Mouse (Mus musculus) WW6 (cell line): ENCODE results near the gene Rcn1.

Experiments used
- DNase-seq: peaks from one replicate; pipeline ENCODE4 v3.0.0-alpha.2; 2013; ENCODE audit warnings: low read depth, low spot score

Rcn1 gene

DNA sequence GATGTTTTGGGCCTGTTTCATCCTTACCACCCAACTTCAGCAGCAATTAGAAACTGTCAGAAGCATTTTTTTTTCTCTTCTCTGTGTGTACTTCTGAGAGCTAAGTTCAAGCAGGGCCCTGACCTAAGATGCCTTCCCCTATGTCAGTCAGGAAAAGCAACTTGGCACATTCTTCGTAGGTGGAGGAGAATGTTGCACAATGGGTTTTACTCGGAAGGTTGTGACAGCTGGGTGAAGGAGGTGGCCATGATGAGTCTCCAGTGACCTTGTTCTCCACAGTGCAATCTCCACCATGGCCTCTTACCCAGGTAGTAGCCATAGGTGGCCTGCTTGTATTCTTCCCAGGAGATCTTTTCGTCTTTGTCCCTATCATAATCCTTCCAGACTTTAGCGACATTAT is 4.7 kb downstream of the Rcn1 start:
- no peak for DNase-seq

DNA sequence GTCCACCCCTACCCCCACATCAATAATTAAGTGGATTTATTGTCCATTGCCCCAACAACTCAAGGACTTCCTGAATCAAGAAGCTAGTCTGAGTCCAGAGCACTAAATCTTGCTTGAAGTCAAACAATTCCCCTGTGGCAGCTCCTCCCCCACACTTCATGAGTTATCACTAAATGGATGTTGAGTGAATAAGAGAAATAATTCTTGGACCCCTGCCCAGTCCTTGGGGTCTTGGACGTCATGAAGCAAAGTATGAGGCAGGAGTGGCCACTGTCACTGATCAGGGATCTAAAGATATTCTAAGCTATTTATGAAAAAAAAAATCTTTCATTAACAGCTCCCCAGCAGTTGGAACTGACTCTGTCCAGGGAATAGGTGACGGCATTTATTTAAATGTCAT is 6.6 kb downstream of the Rcn1 start:
- no peak for DNase-seq

DNA sequence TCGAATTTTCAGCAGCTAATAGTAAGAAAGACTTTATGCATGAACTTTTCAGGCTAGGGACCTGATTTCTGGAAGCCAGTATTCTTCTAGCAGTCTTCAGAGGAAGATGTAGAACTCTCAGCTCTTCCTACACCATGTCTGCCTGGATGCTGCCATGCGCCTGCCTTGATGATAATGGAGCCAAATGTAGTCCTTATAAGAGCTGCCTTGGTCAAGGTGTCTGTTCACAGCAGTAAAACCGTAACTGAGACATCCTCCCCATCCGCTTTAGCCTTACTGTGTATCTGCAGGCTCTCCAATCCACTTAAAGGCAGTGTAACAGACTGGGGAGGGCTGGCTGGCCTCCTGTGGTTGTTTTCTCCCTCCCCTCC is 7.7 kb downstream of the Rcn1 start:
- no peak for DNase-seq

DNA sequence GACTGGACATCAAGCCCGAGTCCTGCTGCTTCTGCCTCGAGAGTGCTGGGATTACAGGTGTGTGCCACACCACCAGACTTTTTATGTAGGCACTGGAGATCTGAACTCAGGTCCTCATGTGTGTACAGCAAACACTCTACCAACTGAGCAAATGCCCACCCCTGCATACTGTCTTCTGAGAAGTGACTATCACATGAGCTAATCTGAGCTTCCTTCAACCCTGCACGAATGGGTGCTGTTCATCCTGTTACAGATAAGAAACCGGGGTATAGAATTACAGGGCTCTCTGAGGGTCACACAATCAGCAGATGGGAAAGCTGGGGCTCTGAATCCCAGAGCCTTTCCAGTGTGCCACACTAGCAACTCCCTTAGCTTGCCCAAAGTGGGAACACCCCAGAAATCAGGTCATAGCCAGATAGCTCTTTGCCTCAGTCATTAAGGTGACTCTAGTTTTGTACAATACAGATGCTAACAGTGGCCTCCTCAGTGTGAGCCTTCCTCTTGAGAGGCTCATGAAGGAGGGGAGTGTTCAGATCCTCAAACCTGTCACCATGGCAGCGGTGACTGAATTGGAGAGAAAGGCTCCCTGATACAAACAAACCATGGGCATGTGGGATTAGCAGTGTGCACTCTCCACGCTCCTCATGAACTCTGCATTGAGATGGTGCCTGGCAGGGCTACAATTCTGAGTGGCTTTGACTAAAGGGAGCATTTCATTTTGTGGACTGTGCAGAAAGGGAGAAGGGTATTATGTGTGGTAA is 8.3 kb downstream of the Rcn1 start:
- DNase-seq = no peak

DNA sequence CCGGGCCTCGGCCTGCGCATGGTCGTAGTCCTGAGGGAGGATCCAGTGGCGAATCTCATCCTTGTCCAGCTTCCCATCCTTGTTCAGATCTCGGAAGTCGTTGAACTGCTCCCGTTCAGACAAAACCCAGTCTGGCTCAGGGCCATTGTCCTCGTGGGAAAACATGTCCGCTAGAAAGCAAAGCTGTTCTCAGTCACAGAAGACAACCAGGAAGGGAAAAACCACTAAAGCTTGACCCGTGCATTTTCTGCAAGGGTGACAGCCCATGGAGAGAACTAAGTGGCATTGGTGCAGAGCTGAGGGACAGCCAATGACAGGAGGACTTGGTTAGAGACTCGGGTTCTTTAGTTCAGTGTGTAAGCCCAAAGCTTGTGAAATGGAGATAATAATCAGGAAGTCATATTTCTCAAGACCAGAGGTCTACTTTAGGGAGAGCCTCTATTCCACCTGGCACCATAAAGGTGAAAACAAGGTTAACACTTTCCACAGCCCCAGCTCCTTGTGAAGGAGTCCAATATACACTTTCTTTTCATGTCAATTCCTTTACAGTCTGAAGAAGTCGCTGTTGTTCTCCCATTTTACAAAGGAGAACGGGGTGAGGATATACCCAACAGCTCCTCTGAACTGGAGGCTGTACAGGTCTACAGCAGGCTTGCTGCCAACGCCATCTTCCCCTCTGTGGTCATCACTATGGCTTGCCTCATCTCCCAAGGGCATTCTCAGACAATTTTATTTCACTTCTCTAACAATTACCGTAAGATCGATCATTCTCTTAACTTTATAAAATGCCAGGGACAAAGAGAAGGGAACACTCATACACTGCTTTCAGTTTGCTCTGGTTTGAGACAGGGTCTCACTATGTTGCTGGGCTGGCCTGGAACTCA is 9.9 kb downstream of the Rcn1 start:
- DNase-seq = no peak

DNA sequence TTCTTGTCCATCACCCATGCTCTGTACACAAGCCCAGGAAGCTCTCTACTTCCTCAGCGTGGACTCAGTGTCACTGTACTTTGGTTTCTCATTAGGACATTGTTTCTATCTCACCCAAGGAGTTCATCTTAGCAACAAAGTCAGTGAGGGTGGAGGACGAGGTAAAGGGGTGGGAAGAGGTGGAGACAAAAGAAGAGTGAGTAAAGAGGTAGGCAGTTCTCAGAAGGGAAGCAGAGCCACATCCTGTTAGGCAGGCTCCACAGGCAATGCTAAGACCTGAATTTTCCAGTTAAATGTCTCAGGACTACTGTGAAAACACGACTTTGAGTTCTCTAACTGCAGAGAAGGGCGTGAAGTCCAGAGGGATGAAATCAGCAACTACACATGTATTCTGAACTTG is 12.7 kb downstream of the Rcn1 start:
- no peak for DNase-seq

DNA sequence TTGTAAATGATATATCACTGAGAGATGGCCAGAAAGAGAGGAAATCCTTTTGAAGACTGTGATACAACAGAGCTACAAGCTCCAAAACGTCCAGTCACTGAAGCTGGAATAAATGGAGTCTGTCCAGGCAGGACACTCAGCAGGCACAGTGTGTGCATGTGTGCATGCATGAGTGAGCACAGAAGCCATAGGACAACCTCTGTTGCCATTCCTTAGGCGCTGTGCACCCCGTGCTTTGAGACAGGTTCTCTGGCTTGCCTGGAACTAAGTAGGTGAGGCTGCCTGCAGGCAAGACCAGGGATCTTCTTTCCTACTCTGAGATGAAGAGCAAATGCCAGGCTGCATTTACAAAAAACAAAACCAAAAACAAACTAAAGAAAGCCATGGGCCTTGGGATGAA is 14.1 kb downstream of the Rcn1 start:
- DNase-seq = no peak

DNA sequence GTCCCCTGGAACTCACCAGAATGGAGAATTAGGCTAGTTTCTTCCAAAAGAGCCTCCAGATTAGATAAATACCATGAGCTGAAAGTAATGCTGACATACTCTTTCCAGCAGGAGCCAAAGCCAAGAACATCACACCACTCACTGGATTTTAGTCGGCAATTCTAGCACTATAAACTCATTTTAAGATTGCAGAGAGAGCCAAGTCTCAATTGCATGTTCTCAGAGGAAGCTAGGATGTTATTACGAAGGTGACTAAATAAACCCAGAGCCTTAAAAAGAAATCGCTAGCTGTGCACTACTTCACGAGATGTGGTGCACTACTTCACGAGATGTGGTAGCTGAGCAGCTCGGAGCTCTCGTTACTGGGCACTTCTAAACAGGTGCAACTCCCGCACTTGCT is 16.1 kb downstream of the Rcn1 start:
- no peak for DNase-seq

DNA sequence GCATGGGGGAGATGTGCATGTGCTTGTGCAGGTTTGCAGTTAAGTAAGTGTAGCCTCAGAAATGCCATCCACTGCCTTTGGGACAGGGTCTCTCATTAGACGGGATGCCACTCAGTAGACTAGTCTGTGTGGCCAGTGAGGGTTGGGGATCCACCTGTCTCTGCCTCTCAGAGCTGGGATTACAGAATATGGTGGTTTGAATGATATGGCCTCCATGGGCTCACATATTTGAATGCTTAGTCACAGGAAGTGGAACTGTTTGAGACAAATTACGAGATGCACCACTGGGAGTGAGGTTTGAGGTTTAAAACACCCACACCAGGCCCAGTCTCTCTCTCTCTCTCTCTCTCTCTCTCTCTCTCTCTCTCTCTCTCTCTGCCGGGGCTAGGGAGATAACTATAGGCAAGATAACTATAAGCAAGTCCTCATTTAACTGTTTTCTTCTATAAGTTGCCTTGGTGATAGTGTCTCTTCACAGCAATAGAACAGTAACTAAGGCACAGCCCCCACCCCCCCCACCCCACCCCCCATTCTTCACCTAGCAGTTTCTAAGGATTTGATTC is 18.3 kb downstream of the Rcn1 start:
- no peak for DNase-seq

DNA sequence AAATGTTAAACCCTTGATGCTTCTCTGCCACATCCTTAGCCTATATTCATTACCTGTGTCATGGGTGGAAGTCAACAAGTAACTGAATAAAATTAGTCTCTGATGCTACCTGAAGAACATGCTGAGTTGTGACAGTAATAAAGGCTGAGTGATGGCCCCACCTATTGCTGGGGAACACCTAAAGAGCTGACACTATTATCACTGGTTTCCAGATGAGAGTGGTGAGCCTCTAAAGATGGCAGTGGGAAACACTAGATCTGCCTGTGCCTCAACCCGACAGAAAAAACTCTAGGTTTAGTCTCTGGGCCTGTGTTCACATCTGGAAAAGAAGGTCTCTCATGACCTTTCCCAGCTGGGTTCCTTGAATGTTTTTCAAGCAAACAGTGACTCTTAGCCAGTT is 19.4 kb downstream of the Rcn1 start:
- no peak for DNase-seq

DNA sequence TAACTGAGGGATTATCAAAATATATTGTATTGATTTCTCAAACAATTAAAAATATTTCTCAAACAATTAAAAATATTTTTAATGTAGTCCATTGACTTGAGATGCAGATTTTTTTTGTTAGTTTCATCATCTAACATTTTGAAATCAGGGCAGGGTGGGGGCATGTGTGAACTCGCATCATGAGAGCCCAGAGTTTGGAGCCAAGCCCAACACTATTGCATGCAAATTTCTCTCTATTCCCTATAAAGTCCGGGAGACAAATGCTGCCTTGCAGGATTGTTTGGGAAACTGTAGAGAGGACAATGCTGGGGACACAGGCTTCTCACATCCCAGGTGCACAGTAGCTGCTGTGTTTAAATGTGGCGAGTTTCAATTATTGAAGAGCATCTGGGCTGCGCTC is 23.4 kb downstream of the Rcn1 start:
- no peak for DNase-seq

DNA sequence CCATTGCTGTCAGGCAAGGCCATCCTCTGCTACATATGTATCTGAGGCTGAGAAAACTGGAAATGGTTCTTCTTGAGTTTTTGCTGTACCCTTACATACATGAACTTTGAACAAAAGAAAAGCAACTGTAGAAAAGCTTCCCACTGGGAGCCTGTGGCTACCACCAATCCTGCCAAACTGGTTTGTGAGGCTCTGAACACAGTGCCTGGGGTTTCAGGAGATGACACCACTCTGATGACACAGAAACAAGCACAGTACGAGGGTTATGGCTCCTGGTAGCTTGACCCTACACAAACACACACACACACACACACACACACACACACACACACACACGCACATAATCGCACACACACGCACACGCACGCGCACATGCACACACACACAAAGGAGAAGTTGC is 23.9 kb downstream of the Rcn1 start:
- DNase-seq = no peak

DNA sequence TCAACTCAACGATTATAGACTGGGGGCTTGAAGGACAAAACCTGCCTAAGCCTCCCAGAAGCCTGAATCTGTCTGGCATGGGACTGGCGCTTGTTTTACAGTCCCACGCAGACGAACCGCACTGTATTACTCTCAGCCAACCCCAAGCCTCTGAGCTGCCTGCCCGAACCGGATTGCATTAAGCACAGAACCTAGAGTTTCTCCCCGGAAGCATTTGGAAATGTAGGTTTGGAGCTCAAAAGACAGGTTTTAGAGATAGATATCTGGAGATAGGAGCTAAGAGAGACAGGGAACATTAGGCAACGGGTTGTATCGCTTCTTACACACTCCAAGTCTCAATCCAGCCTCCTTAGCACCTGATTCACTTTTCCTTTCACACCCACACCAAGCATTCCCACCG is 25.5 kb downstream of the Rcn1 start:
- no peak for DNase-seq

DNA sequence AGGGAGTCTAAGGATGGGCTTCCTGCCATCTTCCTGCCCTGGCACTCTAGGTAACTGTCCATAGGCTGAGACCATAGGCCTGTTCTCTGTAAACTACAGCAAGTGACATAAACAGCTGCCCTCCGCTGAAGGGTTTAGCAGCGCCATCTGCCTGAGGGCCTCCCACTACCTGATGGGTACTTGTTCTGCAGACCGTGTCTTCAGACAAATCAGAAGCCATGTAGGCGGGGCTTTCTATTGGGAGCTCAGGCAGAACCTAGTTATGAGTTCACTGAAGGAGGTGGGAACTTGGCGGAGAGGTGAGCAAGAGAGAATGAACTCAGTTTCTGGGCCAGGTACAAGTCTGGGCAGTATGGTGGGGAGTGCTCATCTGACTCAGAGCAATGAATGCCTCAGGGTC is 26.4 kb downstream of the Rcn1 start:
- no peak for DNase-seq

DNA sequence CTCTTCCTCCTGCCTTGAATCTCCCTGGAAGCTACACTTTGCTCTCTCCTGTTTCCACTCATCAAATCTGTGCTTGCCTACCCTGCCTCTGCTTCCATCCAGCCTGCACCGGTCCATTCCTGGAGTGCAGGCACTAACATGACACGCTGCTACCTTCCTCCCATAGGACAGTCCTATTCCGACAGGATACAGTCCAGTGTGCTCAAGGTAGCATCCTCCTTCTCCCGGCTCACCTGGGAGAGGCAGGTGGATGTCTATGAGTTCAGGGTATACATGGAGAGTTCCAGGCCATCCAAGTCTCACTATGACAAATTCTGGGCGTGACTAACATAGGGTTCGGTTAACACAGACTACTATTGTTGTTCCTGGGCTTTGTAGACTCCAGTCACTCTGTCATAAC is 27.0 kb downstream of the Rcn1 start:
- no peak for DNase-seq

DNA sequence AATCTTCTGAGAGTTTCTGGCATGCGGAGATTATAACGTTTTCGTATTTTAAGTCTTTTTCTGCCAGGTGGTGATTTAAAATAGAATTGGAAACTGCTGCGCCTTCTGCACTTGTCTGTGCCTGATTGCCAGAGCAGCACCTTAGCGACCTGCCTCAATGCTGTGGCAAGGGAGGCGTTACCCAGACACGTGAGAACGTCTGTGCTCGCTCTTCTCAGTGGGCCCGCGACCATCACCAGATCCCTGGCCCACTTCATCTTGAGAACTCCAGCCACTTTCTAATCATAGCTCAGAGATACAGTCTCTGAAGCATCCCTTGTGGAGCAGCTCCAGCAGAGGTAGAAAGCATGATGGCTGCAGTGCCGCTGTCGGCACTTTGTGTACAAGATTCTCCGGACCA is 28.4 kb downstream of the Rcn1 start:
- no peak for DNase-seq

DNA sequence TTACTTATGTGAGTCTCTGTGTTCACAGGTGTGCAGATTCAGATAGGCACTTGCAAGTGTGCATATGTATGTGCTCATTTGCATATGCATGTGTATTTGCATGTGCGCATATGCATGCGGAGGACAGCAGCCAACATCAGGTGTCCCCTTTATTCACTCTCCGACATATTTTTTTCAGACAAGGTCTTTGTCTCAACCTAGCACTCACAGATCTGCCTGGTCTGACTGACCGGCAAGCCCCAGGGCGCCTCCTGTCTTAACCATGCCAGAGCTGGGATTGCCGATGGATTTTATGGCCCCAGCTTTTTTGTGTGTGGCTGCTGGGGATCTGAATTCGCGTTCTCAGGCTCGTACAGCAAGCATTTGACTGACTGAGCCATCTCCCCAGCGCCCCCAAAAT is 28.9 kb downstream of the Rcn1 start:
- DNase-seq = no peak

DNA sequence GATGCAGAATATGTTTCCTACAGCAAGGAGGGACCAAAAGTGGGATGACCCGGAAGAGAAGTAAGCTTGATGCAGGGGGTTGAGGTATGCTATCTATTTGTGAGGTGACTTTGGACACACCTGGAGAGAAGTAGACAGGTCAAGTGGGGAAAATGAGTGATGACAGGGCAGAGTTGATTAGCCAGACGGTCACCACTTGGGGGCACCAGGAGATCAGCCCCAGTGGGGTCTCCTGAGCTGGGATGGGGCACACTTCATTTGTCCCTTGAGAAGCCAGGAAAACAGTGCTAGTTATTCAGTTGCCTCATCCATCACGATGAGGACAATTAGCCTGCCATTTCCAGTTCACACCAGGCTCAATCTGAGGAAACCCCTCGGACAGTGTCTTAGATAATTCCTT is 31.5 kb downstream of the Rcn1 start:
- no peak for DNase-seq

DNA sequence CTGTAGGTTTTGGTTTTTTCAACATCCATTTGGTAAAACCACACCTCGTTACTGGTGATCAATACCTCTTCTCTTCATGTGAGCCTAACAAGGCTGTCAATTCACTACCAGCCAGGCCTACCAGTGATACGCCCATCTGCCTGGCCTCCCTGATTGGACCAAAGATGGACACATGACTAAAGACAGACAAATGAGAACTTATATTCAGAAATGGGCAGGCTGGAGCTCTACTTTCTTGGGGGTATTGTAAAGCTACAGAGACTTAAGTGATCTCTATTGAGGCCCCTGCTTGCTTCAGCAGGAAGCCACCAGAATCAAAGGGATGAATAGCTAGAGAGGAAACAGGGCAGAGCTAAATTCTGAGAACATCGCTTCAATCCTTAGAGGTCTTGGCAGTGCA is 41.1 kb downstream of the Rcn1 start:
- no peak for DNase-seq

DNA sequence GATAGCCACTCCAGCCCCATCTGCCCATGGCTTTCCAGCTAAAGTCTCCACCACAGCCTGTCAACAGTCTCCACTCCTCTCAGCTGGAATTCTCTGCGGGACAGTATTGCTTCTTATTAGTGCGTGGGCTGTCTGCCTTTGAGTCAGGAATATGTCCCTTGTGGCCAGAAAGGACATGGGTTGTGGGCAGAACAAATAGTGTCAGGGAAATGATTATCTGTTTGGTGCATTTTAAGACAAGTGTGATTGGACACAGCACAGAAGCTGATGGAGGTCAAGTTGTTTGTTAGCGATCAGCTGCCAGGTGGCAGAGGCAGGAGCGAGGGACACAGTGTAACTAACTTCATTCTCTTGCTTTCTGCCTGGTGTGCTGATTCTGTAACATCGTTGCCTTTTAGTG is 42.3 kb downstream of the Rcn1 start:
- DNase-seq = no peak

DNA sequence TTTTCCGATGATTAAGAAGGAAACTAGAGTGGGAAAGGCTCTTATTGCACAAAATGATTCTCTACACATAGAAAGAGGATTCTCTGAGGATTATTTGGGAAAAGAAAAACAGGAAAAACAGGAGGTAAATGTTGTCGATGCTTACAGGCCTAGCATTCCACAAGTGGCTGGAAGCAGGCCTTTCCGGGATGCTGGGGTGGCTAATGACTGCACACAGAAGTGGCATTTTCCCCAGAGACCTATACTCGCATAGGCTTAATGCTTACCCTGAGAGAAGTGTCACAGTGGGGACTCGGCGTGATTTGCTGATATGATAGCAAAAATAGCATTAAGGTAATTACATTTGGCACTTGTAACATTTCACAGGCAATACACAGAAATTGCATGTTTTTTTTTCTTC is 50.2 kb downstream of the Rcn1 start:
- no peak for DNase-seq

DNA sequence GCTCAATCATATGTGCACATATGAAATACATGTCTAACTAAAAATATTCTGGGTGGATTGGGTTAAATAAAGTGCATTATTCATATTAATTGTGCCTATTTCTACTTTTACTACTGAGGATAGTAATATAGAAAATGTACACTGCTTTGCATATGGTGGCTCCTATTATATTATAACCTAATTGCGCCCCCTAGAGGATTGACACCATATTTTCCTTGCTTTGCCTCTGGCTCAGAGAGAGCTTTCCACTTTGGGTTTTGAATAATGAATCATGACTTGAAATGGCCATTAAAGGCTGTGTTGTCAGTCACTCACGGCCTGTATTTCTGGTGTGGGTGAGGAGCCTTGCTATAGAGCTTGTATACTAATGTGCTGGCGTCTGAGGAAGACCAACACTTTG is 59.1 kb downstream of the Rcn1 start:
- DNase-seq = no peak
